Mouse (Mus musculus) heart, postnatal 0 days (tissue): ENCODE results near the gene P3h1. TPM values are rescaled to one million over a fixed set of nuclear protein-coding genes. Genes with fewer than 3 reads are reported as not detected.

Experiments used
- ATAC-seq: fragments of 200-750 bp; cut with Nextera tagmentation; 2 replicates; pipeline ENCODE4 v1.8.0; 2017; ENCODE audit warnings: low read depth, moderate number of reproducible peaks, moderate library complexity; ENCODE audit not compliant: insufficient read depth
- DNase-seq: peaks from one replicate; pipeline ENCODE4 v3.0.0-alpha.2; 2016; ENCODE audit warnings: low spot score
- H3K27ac ChIP-seq: fragments of 300-500 bp; sonication (generic); 2 replicates; pipeline ENCODE4 v1.5.1; 2014; ENCODE audit warnings: low read depth, mild to moderate bottlenecking
- H3K27me3 ChIP-seq: fragments of 300-500 bp; sonication (generic); 2 replicates; pipeline ENCODE4 v1.6.1; 2014; ENCODE audit warnings: low read length, mixed read lengths; ENCODE audit not compliant: control insufficient read depth, insufficient read depth
- H3K36me3 ChIP-seq: fragments of 300-500 bp; sonication (generic); replicated peaks from 2 replicates; pipeline ENCODE4 v1.6.1; 2014; ENCODE audit warnings: low read length, mixed read lengths; ENCODE audit not compliant: control insufficient read depth, insufficient read depth
- H3K4me1 ChIP-seq: fragments of 300-500 bp; sonication (generic); 2 replicates; pipeline ENCODE4 v1.6.1; 2014; ENCODE audit warnings: antibody characterized with exemption; ENCODE audit not compliant: control insufficient read depth, insufficient read depth
- H3K4me2 ChIP-seq: fragments of 300-500 bp; sonication (generic); 2 replicates; pipeline ENCODE4 v1.6.1; 2014; ENCODE audit warnings: low read depth, mild to moderate bottlenecking, low read length, moderate library complexity
- H3K4me3 ChIP-seq: fragments of 300-500 bp; sonication (generic); 2 replicates; pipeline ENCODE4 v1.5.1; 2014; ENCODE audit warnings: low read depth, low read length
- H3K9ac ChIP-seq: fragments of 300-500 bp; sonication (generic); replicated peaks from 2 replicates; pipeline ENCODE4 v1.6.1; 2014; ENCODE audit warnings: low read depth, low read length, mixed read lengths
- H3K9me3 ChIP-seq: fragments of 300-500 bp; sonication (generic); replicated peaks from 2 replicates; pipeline ENCODE4 v1.6.1; 2016; ENCODE audit warnings: low read length; ENCODE audit not compliant: control insufficient read depth
- CTCF ChIP-seq: IDR thresholded peaks from 2 replicates; pipeline ENCODE4 v1.5.1; 2016; ENCODE audit warnings: antibody characterized with exemption, control low read depth, low read depth
- EP300 ChIP-seq: IDR thresholded peaks from 2 replicates; pipeline ENCODE4 v1.6.1; 2016; ENCODE audit warnings: antibody characterized with exemption, low read depth
- WGBS: fragments of 180-500 bp; shearing (Covaris S2); extraction: QIAGEN DNeasy Blood & Tissue Kit; methylation state at CpG from one replicate; pipeline ENCODE4 v1.1.7; 2014; 5-methylcytosine and 5-hydroxymethylcytosine counted together
- polyA plus RNA-seq: library from polyadenylated mRNA; unstranded; fragments of >200 nt; fragmentation: Nextera tagmentation; extraction: Ambion mirVana; gene quantifications from 2 replicates; pipeline ENCODE4 v1.2.1, GENCODE M21; 2015
- total RNA-seq: library from RNA; depleted of rRNA; stranded (reverse); fragments of >200 nt; gene quantifications from 2 replicates; pipeline ENCODE4 v1.2.3, GENCODE M21; 2014; ENCODE audit warnings: low replicate concordance; rRNA removed

The P3h1 gene
- total and polyA plus RNA-seq, 2 experiments from 2014 or later: 20.5 to 40.8 TPM

- Histone ChIP-seq H3K4me3 (peak within 1 kb of the TSS; percentile 91), H3K9me3 (no peaks in the 10 kb centered on the region), H3K4me1 (peaks cover 11% of the 10 kb centered on the region), H3K27me3 (no peaks in the 10 kb centered on the region), H3K9ac (peak within 1 kb of the TSS; percentile 88), H3K27ac (peak within 1 kb of the TSS; percentile 89), H3K36me3 (0 out of 2 replicates have a peak, but pooled peaks cover 4% of the 10 kb centered on the region), H3K4me2 (peak within 1 kb of the TSS; percentile 87)
- under 1% methylated on average over 61 of the region's 61 CpGs for WGBS
- peak; percentile 99 for DNase-seq
- ATAC-seq: peak; percentile 99
- TF ChIP-seq EP300 (peak; percentile 83; the same call in 1 of the 2 replicates), CTCF (no peak)
These were observed 61.9 kb downstream of the P3h1 start, which contains the start of gene Ybx1 for GRCm38 (mm10) chr4:119294415-119295133. TSS of gene Ybx1 (minus strand) at chr4:119294604.

- H3K4me2 ChIP-seq: peak overlapping the region; percentile 56
- no peaks in the 10 kb centered on the region for H3K9me3 ChIP-seq
- peak overlapping the region; percentile 91 for H3K4me3 ChIP-seq
- no peaks in the 10 kb centered on the region for H3K27me3 ChIP-seq
- peaks cover 11% of the 10 kb centered on the region for H3K4me1 ChIP-seq
- DNase-seq (no peak), ATAC-seq (no peak)
- 0 out of 2 replicates have a peak, but pooled peaks cover 4% of the 10 kb centered on the region for H3K36me3 ChIP-seq
- 11% methylated on average over 6 of the region's 6 CpGs for WGBS
- peak overlapping the region; percentile 81 for H3K27ac ChIP-seq
- TF ChIP-seq EP300 (no peak), CTCF (no peak)
- H3K9ac ChIP-seq: peak overlapping the region; percentile 49
These were observed 62.4 kb downstream of the P3h1 start for GRCm38 (mm10) chr4:119295134-119295453.

GRCm38 (mm10) chr4:119297361-119297760, 64.6 kb downstream of the P3h1 start:
- no peak for DNase-seq
- 69% methylated on average over 2 of the region's 2 CpGs for WGBS
- no peak for TF ChIP-seq EP300
- TF ChIP-seq CTCF: no peak

More at GRCm38 (mm10) chr4:119297361-119297760, 64.6 kb downstream of the P3h1 start:
- H3K9me3 ChIP-seq: no peaks in the 10 kb centered on the region
- no peak overlapping the region for H3K9ac ChIP-seq
- no peak overlapping the region for H3K4me3 ChIP-seq
- H3K4me1 ChIP-seq: peaks cover under 1% of the 10 kb centered on the region; the same call in 1 of the 2 replicates
- no peak overlapping the region for H3K27ac ChIP-seq
- no peaks in the 10 kb centered on the region for H3K27me3 ChIP-seq
- no peak for ATAC-seq
- H3K36me3 ChIP-seq: no peaks in the 10 kb centered on the region
- H3K4me2 ChIP-seq: no peak overlapping the region

Other genes with a start within 250 kb of the P3h1 start
- 93.0 and 120 TPM in 2 replicates for gene Slc2a1, start 124.2 kb upstream of the P3h1 start, total RNA-seq
- gene Slc2a1, start 124.2 kb upstream of the P3h1 start, polyA plus RNA-seq: 19.0 and 19.7 TPM in 2 replicates
- 12.9 and 14.3 TPM in 2 replicates for gene Zfp691, start 58.7 kb upstream of the P3h1 start, total RNA-seq
- gene Zfp691, start 58.7 kb upstream of the P3h1 start, polyA plus RNA-seq: 13.7 and 13.8 TPM in 2 replicates
- 0.15 TPM in 1 of 2 replicates, not detected in the other for gene Ermap, start 42.9 kb upstream of the P3h1 start, total RNA-seq
- 0.51 and 0.57 TPM in 2 replicates for gene Ermap, start 42.9 kb upstream of the P3h1 start, polyA plus RNA-seq
- 33.2 and 49.1 TPM in 2 replicates for gene Svbp, start 37.6 kb upstream of the P3h1 start, total RNA-seq
- gene Svbp, start 37.6 kb upstream of the P3h1 start, polyA plus RNA-seq: 126 and 129 TPM in 2 replicates
- not detected in 2 replicates for gene Tmem269, start 14.7 kb upstream of the P3h1 start, total RNA-seq
- not detected in 2 replicates for gene Tmem269, start 14.7 kb upstream of the P3h1 start, polyA plus RNA-seq
- gene AU022252, start 203 bp upstream of the P3h1 start, total RNA-seq: 7.1 and 7.5 TPM in 2 replicates
- 15.5 and 18.4 TPM in 2 replicates for gene AU022252, start 203 bp upstream of the P3h1 start, polyA plus RNA-seq
- gene Cldn19, start 22.5 kb downstream of the P3h1 start, total RNA-seq: not detected in 2 replicates
- gene Cldn19, start 22.5 kb downstream of the P3h1 start, polyA plus RNA-seq: 0.05 TPM in 1 of 2 replicates, not detected in the other
- gene Ybx1, start 61.7 kb downstream of the P3h1 start, total RNA-seq: 292 and 309 TPM in 2 replicates
- 515 and 546 TPM in 2 replicates for gene Ybx1, start 61.7 kb downstream of the P3h1 start, polyA plus RNA-seq
- gene Ppih, start 87.6 kb downstream of the P3h1 start, total RNA-seq: 15.2 and 31.1 TPM in 2 replicates
- 21.5 and 26.0 TPM in 2 replicates for gene Ppih, start 87.6 kb downstream of the P3h1 start, polyA plus RNA-seq
- not detected in 2 replicates for gene Ccdc30, start 182.6 kb downstream of the P3h1 start, total RNA-seq
- gene Ccdc30, start 182.6 kb downstream of the P3h1 start, polyA plus RNA-seq: 2.1 and 2.3 TPM in 2 replicates
- gene Ppcs, start 189.5 kb downstream of the P3h1 start, total RNA-seq: 17.4 and 22.5 TPM in 2 replicates
- 39.3 and 40.0 TPM in 2 replicates for gene Ppcs, start 189.5 kb downstream of the P3h1 start, polyA plus RNA-seq
- gene Zmynd12, start 189.9 kb downstream of the P3h1 start, total RNA-seq: not detected in 2 replicates
- 0.21 and 0.37 TPM in 2 replicates for gene Zmynd12, start 189.9 kb downstream of the P3h1 start, polyA plus RNA-seq